In genomic region chr11:46273969-46274368, GRCm38 (mm10) we compare ENCODE assay signal across 23 mouse cellular contexts. TPM values are rescaled to one million over a fixed set of nuclear protein-coding genes. Genes with fewer than 3 reads are reported as not detected.
DNase-seq lines count a peak whose midpoint lies in the region; ATAC-seq and TF ChIP-seq lines count a peak whose summit lies in the region.
"Had no signal": no experiment of that assay in that cellular context is flagged by ENCODE, and none has a peak within 500 bp of the region (broad histone marks: within the 10 kb centered on the region; RNA-seq: fewer than 3 reads in every experiment).

No protein-coding gene starts in this region.

- DNase-seq in CD4-positive, CD25-positive, alpha-beta regulatory T cell, adult 2 months (ENCODE audit: low read depth, low spot score) = peak; percentile 26
- no peak for DNase-seq in left cerebral cortex, adult 2 months (ENCODE audit: extremely low spot score in 1 of 2, low spot score in 2 of 2)
- DNase-seq in left cerebral cortex, postnatal 14 days (ENCODE audit: low spot score in 2 of 2) = no peak
- DNase-seq in thymus, postnatal 4 days = peak; percentile 58
- DNase-seq in thymus, adult 2 months = no peak
- no peak for DNase-seq in cerebellum, postnatal 36 days
- DNase-seq in spleen, adult 18-20 months = no peak
- DNase-seq: adrenal gland, adult 8-10 months; cerebellum, adult 11 months; cerebellum, postnatal 10 days; embryo, embryonic 11 days; lung, adult 18-20 months; lung, postnatal 14 days; midbrain, embryonic 14.5 days; right cerebral cortex, postnatal 25 days had no signal

- TF ChIP-seq CTCF in left cerebral cortex, adult 2 months (IDR thresholded peaks at IDR 0.05) = peak; percentile 23
- no peak for TF ChIP-seq CTCF in thymus, adult 2 months (IDR thresholded peaks at IDR 0.05; ENCODE audit: borderline replicate concordance, control insufficient read depth, extremely low read depth, insufficient read depth, low read length, poor library complexity)

- H3K4me3 ChIP-seq in left cerebral cortex, adult 2 months = no peak overlapping the region
- H3K4me3 ChIP-seq in thymus, adult 2 months (ENCODE audit: control insufficient read depth, insufficient read depth, low read length) = no peak overlapping the region
- H3K4me3 ChIP-seq: heart, embryonic 10.5 days; megakaryocyte, embryonic 14.5 days had no signal

- no peak for ATAC-seq in CD4-positive, CD25-positive, alpha-beta regulatory T cell, adult 4 months

- 98% methylated on average over 3 of the region's 3 CpGs for WGBS in thymus, adult 2 months

- no peaks in the 10 kb centered on the region for H3K27me3 ChIP-seq in thymus, adult 2 months (ENCODE audit: control insufficient read depth, insufficient read depth, low read length)
- H3K27me3 ChIP-seq: megakaryocyte, embryonic 14.5 days had no signal

- no peak overlapping the region for H3K27ac ChIP-seq in left cerebral cortex, adult 2 months
- H3K27ac ChIP-seq in thymus, adult 2 months (ENCODE audit: control insufficient read depth, insufficient read depth, low read length) = no peak overlapping the region
- H3K27ac ChIP-seq: heart, embryonic 10.5 days had no signal

- intact Hi-C loops in left cerebral cortex, adult 2 months (cut with DNase I) = no loop called here
- intact Hi-C loops in left cerebral cortex, postnatal 14 days (cut with DNase I) = no loop called here

- TF ChIP-seq POLR2A in thymus, adult 2 months (IDR thresholded peaks at IDR 0.05; ENCODE audit: control insufficient read depth, extremely low read depth, insufficient read depth, low read length, poor library complexity) = no peak

- H3K4me1 ChIP-seq in thymus, adult 2 months (replicated peaks; ENCODE audit: control insufficient read depth, insufficient read depth, low read length) = peaks cover 4% of the 10 kb centered on the region; the same call in 1 of the 2 replicates

- H3K36me3 ChIP-seq in thymus, adult 2 months (ENCODE audit: control insufficient read depth, insufficient read depth, low read length) = peaks cover 82% of the 10 kb centered on the region

RNA-seq across cellular contexts. Expression of gene Fndc9, which starts 38.6 kb away (rescaled TPM):
- polyA plus RNA-seq in CD4-positive, CD25-positive, alpha-beta regulatory T cell, adult 4 months (2017; shearing (Covaris generic)) = under 1 TPM; 0.65 to 0.79 TPM
- total RNA-seq in left cerebral cortex, adult 2 months (2021) = 1 to 10 TPM; 4.9 to 5.2 TPM
- 1 to 10 TPM; 6.7 to 7.3 TPM for total RNA-seq in left cerebral cortex, postnatal 14 days (2021)
- 0.09 TPM in 1 of 2 replicates, not detected in the other for polyA plus RNA-seq in thymus, adult 2 months (2012; rRNA removed)
- total RNA-seq: adrenal gland, adult 8-10 months; gastrocnemius, adult 18-20 months; gastrocnemius, postnatal 4 days had no signal
- polyA plus RNA-seq: heart, postnatal 0 days; kidney, embryonic 14.5 days; large intestine, adult 2 months had no signal

RNA-seq across cellular contexts. Expression of gene Cyfip2, which starts 38.7 kb away (rescaled TPM):
- polyA plus RNA-seq in CD4-positive, CD25-positive, alpha-beta regulatory T cell, adult 4 months (2017; shearing (Covaris generic)) = 10 to 100 TPM; 62.3 to 90.1 TPM
- total RNA-seq in left cerebral cortex, adult 2 months (2021) = 100 to 1,000 TPM; 606 to 614 TPM
- 100 to 1,000 TPM; 378 to 408 TPM for total RNA-seq in left cerebral cortex, postnatal 14 days (2021)
- 85.4 and 114 TPM in 2 replicates for polyA plus RNA-seq in thymus, adult 2 months (2012; rRNA removed)

Comparison
In these comparisons a context has a peak if more than half of its experiments do, and no peak if none do; other contexts are left out.
1. DNase-seq: peak in CD4-positive, CD25-positive, alpha-beta regulatory T cell, adult 2 months (single experiment) and thymus, postnatal 4 days (single experiment); none in left cerebral cortex, adult 2 months (0 of 2), left cerebral cortex, postnatal 14 days (0 of 2), thymus, adult 2 months (single experiment), cerebellum, postnatal 36 days (0 of 2) and spleen, adult 18-20 months (0 of 2).